Mouse (Mus musculus) brain, embryonic 14.5 days (tissue): ENCODE measurements at regions not wholly inside any gene's neighbourhood (a gene's known extent, or its start where the extent isn't known, plus 50 kb on each side); places are given as distances from the start of the nearest gene placed in this dataset.
"Not testable (repeated sequence)": the region's sequence is repeated elsewhere in the genome, so short reads cannot be mapped to it uniquely, and the experiment has no call there.

Source experiments
- DNase-seq: peaks from one replicate; pipeline ENCODE4 v3.0.0-alpha.2; 2011; ENCODE audit warnings: low read depth
- CTCF ChIP-seq: fragments of 200-500 bp; IDR thresholded peaks from 2 replicates; pipeline ENCODE4 v1.5.1; 2012; ENCODE audit warnings: inconsistent platforms, mild to moderate bottlenecking, moderate library complexity, borderline replicate concordance; ENCODE audit not compliant: insufficient read depth, insufficient read length; ENCODE audit errors: extremely low read depth
- POLR2A ChIP-seq: fragments of 200-500 bp; IDR thresholded peaks from 2 replicates; pipeline ENCODE4 v1.6.1; 2012; ENCODE audit warnings: mild to moderate bottlenecking, inconsistent platforms, borderline replicate concordance; ENCODE audit not compliant: poor library complexity, insufficient read depth, insufficient read length, severe bottlenecking; ENCODE audit errors: extremely low read depth

GRCm38 (mm10) chr15:25236191-25236723 lies 177.3 kb downstream of the Basp1 start:
- DNase-seq: no peak
- TF ChIP-seq POLR2A (no peak), CTCF (no peak)

- no peak for DNase-seq
- TF ChIP-seq CTCF (no peak), POLR2A (no peak)
These were observed 179.4 kb downstream of the Basp1 start for GRCm38 (mm10) chr15:25234064-25234700.

- TF ChIP-seq POLR2A (no peak), CTCF (no peak)
- DNase-seq: peak; percentile 94
These were observed 183.4 kb downstream of the Basp1 start for GRCm38 (mm10) chr15:25230213-25230612.

- no peak for DNase-seq
- TF ChIP-seq POLR2A: no peak
- TF ChIP-seq CTCF: no peak
These were observed 183.8 kb downstream of the Basp1 start for GRCm38 (mm10) chr15:25229807-25230206.

GRCm38 (mm10) chr15:25227496-25227895 lies 186.1 kb downstream of the Basp1 start:
- TF ChIP-seq POLR2A: no peak
- no peak for TF ChIP-seq CTCF
- DNase-seq: no peak

- TF ChIP-seq POLR2A: no peak
- TF ChIP-seq CTCF: no peak
- DNase-seq: no peak
These were observed 187.6 kb downstream of the Basp1 start for GRCm38 (mm10) chr15:25225936-25226335.

- TF ChIP-seq CTCF (no peak), POLR2A (no peak)
- DNase-seq: no peak
These were observed 188.1 kb downstream of the Basp1 start for GRCm38 (mm10) chr15:25225431-25225830.

- no peak for DNase-seq
- no peak for TF ChIP-seq CTCF
- TF ChIP-seq POLR2A: no peak
These were observed 191.8 kb downstream of the Basp1 start for GRCm38 (mm10) chr15:25221749-25222148.

- no peak for DNase-seq
- TF ChIP-seq POLR2A (no peak), CTCF (no peak)
These were observed 197.2 kb downstream of the Basp1 start for GRCm38 (mm10) chr15:25216375-25216774.

- TF ChIP-seq POLR2A (no peak), CTCF (no peak)
- no peak for DNase-seq
These were observed 211.5 kb downstream of the Basp1 start for GRCm38 (mm10) chr15:25202097-25202496.

GRCm38 (mm10) chr15:25200249-25200648 lies 213.3 kb downstream of the Basp1 start:
- not testable (repeated sequence) for DNase-seq

GRCm38 (mm10) chr15:25187881-25188326 lies 225.7 kb downstream of the Basp1 start:
- TF ChIP-seq POLR2A: no peak
- peak; percentile 61 for DNase-seq

GRCm38 (mm10) chr15:25172755-25173154 lies 240.8 kb downstream of the Basp1 start:
- DNase-seq: no peak

More at GRCm38 (mm10) chr15:25172755-25173154, 240.8 kb downstream of the Basp1 start:
- no peak for TF ChIP-seq POLR2A
- no peak for TF ChIP-seq CTCF
